Mouse (Mus musculus): ENCODE measurements around the gene Aak1.
"Not testable (repeated sequence)": the region's sequence is repeated elsewhere in the genome, so short reads cannot be mapped to it uniquely, and the experiment has no call there.

The Aak1 gene

GRCm38 (mm10) chr6:87021791-87022190 lies 172.5 kb downstream of the Aak1 start:
- no peak for DNase-seq (ENCODE audit: low read depth)

- DNase-seq (ENCODE audit: low read depth), result no peak
These were observed 177.7 kb downstream of the Aak1 start for GRCm38 (mm10) chr6:87026980-87027379.

DNA sequence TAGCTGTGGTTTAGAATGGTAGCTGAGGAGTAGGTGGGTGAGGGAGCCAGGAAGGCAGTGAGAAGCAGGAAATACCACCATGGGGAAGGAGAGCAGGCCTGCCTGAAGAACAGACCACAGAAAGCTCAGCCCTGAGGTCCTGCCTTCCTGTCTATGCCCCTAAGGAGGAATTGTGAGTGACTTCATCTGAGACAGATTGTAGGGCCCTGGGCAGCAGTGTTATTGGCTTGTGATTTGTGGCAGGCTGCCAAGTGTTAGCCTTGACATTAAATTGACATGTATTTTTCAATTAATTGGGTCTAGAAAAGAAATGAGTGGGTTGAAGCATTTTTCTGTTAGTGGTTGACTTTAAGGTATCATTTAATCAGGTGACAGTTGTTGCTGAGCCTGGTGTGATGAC lies 179.6 kb downstream of the Aak1 start:
- DNase-seq (ENCODE audit: low read depth), result no peak

DNA sequence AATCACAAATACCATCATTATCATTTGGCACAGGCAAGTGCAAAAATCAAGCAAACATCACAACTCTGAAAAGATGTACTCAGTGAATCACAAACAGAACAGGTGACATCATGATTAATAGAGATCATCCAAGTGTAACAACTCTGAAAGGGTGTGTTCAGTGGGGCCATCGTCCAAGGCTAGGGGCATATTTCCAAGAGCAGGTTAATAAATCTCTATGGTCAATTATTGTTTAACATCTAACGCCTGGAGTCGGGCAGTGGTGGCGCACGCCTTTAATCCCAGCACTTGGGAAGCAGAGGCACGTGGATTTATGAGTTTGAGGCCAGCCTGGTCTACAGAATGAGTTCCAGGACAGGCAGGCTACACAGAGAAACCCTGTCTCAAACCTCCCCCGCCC lies 182.0 kb downstream of the Aak1 start:
- DNase-seq (ENCODE audit: low read depth), result not testable (repeated sequence)

DNA sequence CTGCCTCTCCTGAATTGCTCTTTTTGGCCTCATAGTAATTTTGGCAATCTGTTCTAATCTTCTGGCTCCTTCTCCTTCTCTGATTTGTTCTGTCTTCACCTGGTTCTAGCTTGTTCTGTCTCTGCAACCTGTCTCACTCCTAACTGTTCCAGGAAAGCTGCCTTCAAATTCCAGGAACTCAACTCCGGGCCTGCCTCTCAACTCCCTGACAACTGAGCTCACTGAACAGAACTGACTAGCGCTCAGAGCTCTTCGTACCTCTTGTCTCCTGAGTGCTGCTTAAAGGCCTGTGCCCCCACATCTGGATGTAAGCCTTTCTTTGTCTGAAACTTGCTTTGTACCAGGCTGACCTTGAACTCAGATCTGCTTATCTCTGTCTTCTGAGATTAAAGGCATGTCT lies 183.1 kb downstream of the Aak1 start:
- DNase-seq (ENCODE audit: low read depth), result no peak

GRCm38 (mm10) chr6:87034395-87034794 lies 185.1 kb downstream of the Aak1 start:
- DNase-seq (ENCODE audit: low read depth), result no peak

DNA sequence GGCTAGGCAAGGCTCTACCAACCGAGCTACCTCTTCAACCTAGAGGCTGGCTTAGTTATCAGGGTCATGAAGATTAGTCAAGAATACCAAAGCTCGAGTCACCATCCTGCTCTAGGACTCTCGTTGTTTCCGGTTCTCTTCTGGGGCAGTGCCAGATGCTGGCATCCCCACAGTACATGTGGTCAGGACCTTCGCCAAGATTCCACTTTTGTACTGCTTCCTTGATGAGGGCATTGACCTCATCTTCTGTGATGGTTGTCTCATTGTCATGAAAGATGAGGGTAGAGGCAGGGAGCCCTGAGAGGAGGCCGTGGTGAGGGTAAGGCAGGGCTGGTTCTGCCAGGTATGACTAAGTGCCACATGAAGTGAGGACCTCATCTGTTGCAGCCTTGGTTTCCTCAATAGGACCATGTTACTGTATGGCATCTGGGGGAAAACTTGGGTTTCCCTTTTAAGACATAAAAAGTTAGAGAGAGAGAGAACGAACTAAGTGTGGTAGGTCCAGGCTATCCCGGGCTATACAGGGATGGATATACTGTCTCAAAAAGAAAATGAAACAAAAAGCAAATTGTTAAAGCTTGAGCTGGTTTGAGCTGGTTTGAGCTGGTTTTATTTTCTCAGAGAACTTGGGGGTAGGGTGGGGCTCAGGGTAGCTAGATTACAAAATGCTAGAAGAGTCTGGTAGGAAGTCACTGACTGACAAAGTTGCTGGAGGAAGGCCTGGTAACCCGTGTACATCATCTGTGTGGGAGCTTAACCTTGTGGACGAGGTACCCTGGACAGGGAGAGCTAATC lies 188.7 kb downstream of the Aak1 start:
- peak; percentile 88 for DNase-seq (ENCODE audit: low read depth)

DNA sequence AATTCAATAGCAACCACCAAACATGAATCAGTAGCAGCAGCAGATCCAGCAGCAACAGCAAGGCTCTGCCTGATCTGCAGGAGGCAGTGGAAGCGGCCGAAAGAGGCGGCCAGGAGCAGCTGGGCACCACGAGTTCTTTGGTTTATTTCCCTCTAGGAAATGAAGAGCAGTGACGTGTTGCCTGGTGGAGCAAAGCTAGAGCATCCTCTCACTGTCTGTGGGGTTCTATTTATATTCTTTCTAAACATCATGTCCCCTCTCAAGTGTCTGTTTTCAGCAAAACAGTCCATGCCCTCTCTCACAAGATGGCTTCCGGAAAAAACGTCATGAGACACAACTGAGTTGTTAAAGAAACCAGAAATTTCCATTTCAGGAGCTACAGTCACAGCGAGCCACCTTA lies 189.8 kb downstream of the Aak1 start:
- no peak for DNase-seq (ENCODE audit: low read depth)

DNA sequence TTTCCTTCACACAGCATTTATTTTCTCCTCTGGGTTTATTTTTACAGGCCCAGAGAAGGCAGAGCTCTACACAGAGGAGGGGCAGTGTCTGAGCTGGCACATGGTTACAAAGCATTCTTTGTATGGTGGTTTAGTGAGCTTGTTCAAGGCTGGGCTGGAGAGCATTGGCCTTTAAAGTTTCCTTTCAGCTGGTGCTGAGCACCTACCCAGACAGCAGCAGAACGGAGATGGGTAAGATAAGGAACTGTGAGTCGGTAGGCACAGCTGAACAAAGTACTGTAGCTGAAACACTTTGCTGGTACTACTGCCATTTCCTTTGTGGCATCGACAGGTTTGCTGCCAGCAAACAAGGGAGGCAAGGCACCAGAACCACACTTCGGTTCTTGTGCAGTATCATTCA lies 191.7 kb downstream of the Aak1 start:
- peak; percentile 62 for DNase-seq (ENCODE audit: low read depth)

GRCm38 (mm10) chr6:87041431-87041830 lies 192.1 kb downstream of the Aak1 start:
- peak; percentile 10 for DNase-seq (ENCODE audit: low read depth)

- no peak for DNase-seq (ENCODE audit: low read depth)
These were observed 192.7 kb downstream of the Aak1 start for GRCm38 (mm10) chr6:87042004-87042336.

DNA sequence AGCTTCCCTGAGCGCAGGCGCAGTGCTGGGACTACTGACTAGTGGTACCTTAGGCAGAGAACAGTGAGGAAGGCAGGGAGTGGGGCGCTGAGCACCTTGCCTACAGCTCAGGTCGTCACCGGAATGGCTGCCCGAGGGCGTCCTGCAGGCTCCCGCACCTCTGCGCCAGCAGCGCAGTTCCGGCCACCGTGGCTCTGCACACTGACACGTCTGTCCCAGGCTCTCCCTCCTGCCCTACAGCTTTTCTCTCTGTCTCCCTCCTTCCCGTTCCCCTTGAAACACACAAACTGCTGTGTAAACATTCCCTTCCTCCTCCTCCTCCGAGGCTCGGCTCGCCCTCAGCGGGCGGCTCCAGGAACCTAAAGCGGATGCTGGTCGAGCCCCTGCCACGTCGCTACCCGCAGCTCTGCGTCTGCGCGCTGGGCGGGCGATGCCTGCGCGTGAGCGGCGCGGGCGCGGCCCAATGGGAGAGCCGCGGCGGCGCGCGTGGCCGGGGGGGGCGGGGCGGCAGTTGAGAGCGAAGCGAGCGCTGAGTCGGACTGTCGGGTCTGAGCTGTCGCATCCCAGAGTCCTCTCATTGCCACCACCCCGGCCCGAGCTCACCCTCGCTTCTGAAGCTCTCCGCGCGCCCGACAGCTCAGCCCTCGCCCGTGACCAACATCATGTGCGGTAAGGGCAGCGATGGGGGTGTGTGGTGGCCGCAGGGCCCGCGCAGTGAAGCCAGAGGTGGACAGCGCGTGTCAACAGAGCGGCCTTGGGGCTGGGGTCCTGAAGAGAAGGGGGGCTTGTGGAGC lies 193.2 kb downstream of the Aak1 start, which contains the start of gene Gfpt1:
Gene Gfpt1 (plus strand): TSS at position 510 of the 794 bp plus-strand sequence.
- DNase-seq (ENCODE audit: low read depth), result peak; percentile 98

GRCm38 (mm10) chr6:87043131-87043516 lies 193.8 kb downstream of the Aak1 start:
- DNase-seq (ENCODE audit: low read depth), result no peak

DNA sequence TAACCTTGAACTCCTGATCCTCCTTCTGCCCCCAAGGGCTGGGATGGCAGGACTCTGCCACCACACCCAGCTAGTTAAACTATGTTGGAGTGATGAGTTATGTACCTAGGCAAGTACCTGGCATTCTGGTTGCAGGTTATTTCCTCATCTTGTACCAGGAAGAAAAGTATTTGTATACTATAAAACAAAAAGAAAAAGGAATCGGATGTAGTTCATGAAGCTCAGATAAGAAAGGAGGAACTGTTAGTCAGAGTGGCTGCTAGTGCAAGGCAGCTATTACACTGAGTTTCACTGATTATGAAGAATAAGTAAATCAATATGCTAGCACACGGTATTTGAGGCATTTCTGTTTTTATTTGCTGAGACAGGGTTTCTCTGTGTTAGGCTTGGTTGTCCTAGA lies 195.6 kb downstream of the Aak1 start:
- no peak for DNase-seq (ENCODE audit: low read depth)

- DNase-seq (ENCODE audit: low read depth), result no peak
These were observed 196.2 kb downstream of the Aak1 start for GRCm38 (mm10) chr6:87045507-87045906.

DNA sequence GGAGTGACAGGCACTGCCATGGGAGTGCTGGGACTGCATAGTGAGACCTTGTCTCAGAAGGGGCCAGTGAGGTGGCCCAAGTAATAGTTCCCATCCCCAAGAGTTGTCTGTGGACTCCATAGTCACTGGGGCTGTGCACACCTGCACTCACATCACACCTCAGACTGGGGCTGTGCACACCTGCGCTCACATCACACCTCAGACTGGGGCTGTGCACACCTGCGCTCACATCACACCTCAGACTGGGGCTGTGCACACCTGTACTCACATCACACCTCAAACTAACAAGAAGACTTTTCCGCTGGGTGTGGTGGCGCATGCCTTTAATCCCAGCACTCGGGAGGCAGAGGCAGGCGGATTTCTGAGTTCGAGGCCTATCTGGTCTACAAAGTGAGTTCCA lies 199.4 kb downstream of the Aak1 start:
- DNase-seq (ENCODE audit: low read depth), result not testable (repeated sequence)

DNA sequence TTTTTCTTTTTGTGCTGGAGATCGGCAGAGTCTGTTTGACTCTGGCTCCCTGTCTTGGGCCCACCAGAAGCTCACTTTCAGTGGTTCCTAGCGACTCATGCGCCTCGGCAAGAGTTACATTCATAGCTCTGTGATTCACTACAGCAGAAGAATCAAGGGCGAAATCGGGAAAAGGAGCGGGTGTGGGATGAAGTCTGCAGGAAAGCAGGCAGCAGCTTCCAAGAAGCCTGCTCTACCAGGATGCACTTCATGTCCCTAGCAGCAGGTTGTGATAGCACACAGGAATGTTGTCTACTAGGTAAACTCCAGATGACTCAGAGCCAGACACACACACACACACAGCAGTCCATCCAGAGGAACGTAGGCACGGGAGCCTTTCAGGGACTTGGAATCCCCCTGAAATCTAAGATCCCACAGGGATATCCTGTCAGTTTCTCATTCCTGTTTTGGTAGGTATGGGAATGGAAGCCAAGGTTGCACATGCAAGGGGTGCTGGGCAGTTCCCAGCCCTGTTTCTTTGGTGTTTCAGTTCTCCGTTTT lies 202.6 kb downstream of the Aak1 start:
- no peak for DNase-seq (ENCODE audit: low read depth)
